Mouse (Mus musculus) heart, adult 9 months (tissue): ENCODE measurements around the gene Fmnl1.

ENCODE experiments used
- DNase-seq, 2 experiments: peaks; one replicate each; pipeline ENCODE4 v3.0.0; 2022; ENCODE audit warnings: low spot score in 2 of 2

Gene Fmnl1

DNA sequence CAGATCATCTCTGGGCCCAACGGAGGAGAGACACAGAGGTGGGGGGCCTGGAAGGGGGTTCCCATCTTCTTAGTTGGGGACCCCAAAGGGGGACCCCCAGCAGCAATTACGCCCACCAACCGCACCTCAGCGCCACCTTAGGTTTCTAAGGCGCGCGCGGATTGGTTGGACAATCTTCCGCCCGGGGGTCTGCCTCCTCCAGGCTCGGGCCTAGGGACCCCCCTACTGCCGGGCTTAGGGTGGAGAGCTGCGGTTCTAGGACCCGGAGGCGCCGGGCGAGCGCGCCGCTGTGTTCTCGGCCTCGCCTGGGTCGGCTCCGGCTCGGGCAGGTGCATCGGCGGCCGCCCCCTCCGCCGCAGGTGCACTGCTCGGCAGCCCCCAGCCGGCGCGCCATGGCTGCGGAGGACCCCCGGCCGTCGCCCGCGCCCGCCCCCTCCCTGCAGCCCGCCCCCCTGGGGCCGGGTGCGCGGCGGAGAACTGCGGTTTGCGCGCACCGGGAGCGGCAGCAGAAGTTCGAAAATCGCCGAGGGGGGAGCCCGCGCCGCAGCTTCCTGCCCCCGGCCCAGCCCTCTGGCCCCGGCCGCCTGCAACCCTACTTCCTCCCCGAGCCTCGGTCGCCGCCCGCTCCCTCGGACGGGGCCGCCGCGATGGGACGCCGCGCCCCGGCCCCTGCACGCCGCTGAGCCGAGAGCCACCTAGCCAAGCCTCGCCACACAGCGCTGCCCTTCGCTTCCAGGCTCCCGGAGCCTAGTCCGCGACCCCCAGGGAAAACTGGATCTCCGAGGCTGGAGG, at the start of gene Fmnl1:
Gene Fmnl1, plus strand, starts transcription at position 614 of the 792 bp plus-strand sequence.
- peak; percentile 52 to 69 for DNase-seq

DNA sequence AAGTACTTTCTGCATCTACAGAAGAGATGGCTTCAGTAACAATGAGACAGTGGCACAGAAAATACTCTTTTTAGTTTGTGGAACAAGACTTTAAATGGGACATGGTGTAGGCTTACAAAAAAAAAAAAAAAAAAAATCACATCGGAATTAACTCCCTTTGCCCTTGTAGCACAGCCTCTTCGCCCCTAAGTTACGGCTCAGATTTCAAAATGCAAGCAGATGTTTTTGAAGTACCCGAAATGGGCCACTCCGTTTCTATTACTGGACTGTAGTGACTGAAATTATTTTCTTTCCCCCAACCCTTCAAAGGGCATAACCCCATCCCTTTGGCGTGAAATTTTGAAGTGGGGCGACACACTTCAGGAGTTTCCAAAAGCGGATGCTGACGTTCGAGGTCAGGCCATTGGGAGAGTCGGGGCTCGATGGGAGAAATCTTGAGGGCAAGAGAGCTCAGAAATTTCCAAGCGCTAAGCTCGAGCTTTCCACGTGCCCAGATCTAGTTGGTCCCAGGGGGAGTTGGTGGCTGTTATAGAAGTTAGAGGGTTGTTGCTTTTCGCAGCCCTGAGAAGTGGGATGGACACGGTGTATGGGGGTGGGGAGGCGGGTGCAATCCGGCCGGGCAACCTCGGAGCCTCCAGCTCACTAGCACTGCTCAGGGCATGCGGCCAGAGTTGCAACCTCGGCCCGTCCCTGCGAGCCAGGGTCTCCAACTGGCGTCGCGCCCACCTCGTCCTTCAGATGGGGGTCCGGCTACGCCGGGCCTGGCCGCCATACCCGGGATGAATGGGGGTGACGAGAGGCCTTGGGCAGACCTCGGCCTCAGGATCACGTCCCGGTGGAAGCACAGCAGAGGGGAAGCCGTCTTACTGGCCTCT, 39.0 kb upstream of the Fmnl1 start, which contains the start of gene Hexim2:
Gene Hexim2, plus strand, starts transcription at position 729 of the 875 bp plus-strand sequence.
- DNase-seq: peak; percentile 68 to 79

DNA sequence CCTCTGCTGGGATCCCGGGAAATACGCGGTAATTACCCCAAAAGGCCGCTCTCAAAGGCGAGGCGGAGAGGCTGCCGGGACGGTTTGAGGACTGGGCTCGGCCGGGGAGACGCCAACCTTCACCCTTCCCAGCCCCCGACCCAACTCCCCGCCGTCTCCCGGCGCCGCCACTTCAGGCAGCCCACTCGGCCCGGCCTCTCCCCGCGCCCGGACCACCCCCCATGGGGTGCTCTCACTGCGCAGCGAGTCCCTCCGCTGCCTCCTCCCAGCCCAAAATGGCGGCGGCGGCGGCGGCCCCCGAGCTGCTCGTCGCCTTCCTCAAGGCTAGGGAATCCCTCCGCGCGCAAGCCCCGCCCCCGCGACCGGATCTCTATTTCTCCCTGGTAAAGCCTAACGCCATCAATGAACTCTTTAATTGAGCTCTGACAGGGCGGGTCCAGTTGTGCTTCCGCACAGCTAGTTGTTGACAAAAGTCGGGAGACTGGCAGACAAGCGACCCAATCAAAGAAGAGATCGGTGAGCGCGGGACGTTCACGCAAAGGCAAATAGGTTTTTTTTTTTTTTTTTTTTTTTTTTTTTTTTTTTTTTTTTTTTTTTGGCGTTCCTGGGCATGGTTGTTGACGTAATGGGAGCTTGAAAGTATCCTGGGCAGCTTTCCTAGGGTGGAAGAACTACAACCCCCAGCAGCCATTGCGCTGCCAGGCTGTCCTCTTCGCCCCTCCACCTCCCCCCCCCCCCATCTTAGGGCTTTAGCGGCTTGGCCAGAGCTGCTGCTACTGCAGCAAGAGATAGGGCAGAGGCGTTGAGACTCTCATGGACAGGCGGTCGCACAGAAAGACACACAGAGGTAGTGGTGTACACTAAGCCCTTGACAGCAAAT, 38.1 kb upstream of the Fmnl1 start:
- peak; percentile 100 for DNase-seq

DNA sequence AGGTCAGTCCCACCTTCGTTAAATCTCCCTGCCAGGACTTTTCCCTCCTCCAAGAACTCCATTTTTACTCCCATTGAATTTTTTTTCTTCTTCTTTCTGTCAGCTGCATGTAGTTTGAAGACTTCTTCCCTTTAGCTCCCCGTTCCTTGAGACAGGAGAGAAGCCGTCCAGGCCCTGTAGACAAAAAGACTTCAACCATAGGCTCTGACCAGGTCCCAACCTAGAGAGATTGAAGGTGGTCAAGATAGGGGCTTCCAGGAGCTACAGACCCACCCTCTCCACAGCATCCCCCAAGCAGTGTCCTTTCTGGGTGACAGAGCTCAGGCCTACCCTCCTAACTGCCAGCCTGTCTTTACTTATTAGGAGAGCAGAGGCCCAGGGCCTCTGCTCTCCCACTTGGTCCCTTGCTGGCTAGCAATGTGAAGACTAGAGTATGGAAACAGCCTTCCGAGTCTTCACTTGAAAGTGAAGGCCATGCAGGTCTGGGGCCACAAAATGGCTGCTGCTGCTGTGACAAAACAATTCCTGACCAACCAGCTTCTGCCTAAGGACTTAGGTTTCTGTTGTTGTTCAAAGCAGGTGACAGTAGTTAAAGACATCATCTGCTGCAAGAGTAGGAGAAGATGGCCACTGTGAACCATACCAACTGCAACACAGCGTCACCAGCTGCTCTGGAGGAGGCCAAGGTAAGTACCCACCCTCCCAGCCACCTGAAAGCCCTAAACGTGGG, 37.3 kb upstream of the Fmnl1 start:
- no peak for DNase-seq

DNA sequence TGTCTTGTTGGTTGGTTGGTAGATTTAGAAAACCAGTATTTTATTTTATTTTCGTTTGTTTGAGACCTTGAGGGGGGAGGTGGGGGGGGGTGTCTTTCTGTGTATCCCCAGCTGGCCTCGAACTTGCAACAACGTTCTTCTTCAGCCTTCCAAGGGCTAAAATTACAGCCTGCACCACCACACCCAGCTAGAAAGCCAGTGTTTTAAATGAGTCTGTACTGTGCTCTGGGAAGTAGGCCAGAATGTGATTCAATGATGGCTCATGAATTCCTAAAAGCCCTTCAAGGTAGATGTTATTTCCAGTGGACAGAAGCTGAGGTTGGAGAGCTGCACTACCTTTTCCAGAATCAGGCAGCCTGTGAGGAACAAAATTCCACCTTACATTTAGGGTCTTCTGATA, 36.7 kb upstream of the Fmnl1 start:
- DNase-seq: no peak

DNA sequence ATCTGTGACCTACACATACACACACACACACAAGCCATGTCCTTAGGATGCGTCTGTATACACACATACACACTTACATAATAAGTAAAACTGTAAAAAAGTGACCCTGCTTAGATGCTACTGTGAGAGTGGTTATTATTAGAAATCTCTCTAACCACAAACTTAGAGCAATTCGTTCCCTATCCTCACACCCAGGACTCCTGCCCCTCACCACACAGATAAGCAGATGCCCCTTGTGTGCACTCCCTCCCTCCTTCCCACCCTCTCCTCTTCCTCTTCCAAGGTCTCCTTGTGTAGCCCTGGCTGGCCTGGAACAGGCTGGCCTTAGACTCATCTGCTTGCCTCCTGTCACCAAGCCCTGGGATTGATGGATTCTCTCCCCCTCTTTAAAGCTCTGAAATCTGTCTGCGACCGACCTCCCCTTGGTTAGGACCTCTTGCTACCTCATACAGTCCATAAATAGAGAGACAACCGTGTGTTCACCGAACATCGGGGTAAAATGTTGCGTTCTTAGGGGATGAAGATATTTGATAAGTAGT, 34.8 kb upstream of the Fmnl1 start:
- no peak for DNase-seq

DNA sequence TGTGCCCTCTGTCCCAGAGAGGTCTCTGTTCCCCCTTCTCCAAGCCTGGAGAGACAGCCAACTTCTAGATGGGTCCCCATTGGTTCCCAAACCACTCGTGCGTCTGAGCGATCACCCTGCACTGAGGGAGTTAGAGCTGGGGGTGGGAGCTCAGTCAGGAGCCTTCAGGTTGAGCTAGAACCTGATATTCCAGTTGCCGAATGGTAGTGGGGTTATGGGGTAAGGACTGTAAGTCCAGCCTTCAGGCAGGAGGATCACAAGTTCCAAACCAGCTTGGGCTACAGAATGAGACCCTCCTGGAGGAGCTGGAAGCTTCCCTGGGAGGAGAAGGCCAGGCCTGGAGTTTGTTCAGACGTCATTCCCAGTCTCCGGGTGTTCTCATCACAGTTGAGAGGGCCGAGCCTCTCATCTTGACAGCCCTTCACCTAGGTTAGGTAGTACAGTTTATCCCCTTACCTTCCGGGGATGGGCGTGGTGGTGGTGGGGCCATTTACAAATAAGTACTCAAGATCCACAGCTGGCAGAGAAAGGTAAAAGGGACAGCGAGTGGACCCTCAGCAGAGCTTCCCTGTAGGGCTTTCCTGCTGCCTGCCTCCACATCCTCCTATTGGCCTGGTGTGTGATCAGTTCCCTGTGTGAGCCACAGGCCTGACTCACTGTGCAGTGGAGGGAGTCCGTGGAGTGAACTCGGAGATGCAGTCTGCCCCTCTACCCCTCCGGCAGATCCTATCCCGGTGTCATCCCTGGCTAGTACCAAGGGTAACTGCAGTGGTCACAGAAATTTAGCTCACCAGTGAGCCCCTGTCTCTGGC, 30.8 kb upstream of the Fmnl1 start:
- no peak for DNase-seq

DNA sequence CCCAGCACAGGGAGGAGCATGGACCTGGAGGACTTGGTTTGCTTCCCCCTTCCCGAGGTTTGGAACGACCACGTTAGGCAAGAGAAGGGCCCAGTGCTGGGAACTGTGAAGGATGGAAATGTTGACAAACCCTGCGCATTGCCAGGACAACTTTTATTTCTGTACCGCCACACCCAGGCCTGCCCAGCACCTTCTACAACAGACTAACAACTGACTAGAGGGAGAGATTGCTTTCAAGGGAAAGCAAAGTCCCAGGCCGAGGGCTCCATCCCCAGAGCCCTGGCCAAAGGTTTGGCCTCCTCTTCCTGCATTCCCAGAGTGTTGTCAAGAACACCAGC, 30.2 kb upstream of the Fmnl1 start:
- no peak for DNase-seq

DNA sequence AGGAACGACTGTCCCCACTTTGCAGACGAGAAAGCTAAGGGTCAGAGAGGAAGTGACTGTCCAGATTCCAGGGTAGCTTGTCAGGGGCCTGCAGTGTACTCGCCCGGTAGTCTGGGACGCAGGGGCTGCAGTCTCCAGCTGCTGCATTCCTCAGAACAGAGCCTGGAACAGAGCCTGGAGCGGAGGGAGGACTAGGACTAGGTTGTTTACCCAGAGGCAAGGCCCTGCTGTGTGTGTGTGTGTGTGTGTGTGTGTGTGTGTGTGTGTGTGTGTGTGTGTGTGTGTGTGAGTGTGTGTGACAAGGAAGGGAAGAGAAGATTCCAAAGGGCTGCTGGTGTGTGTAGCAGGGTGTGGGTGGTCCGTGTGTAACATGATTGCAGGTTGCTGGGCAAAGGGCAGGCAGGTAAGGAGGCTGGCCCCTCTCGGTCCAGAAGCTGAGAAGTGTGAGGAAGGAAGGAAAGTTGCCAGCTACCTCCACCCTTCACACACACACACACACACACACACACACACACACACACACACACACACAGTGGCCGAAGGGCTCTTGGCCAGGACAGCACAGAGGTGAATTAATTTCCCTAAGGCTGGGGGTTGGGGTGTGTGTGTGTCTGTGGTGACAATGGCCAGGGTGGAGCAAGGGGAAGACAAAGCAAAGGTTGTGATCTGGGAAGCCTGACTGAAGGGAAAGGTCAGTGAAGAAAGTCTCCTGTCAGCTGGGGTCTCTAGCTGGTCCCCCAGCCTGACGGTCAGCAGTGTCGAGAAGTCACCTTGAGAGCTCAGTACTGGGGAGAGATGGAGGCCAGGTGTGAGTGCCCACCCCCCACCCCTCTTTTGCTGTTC, 29.6 kb upstream of the Fmnl1 start:
- DNase-seq: peak; percentile 74 to 75

DNA sequence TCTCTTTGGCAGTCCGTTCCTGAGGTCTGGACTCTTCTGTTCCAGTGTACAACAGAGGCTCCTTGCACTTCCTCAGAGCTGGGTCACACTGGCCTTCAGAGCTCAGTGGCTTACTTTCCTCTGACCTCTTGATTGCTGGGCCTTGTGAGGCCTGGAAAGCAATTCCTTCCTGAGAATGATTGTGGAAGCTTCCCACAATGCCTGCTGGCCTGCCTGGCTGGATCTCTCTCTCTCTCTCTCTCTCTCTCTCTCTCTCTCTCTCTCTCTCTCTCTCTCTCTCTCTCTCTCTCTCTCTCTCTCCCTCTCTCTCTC, 29.0 kb upstream of the Fmnl1 start:
- DNase-seq: no peak

DNA sequence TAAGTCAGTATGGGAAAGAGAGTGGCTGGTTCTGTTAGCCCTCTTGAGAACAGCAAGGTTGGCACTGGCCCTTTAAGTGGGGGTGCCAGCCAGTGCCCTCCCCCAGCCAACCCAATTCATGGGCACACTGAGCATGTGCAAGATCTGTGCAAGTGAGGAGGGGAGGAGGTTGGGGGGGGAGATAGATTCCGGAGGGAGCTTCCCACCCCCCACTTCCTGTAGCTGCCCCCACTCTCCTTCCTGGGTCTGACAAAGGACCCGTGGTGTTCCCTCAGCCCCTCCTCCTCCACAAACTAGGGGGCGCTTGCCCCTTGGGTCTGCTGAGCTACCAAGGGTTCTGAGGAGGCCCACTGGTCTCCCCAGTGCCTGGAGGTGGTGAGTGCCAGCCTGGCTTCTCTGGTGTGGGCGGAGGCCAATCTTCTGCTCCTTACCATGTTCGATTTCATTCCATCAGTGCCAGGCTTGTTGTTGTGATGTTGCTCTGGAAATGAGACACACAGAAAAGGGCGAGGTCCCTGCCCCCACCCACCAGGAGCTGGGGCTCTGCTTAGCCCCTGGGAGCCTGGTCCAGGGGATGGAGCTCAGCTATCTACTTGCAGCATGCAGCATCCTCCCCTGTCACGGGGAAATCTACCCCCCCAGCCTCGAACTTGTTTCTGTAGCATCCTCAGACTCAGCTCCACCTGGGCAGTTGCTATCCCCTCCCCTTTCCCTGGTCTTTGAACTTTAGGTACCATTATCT, 28.3 kb upstream of the Fmnl1 start:
- DNase-seq: peak in 1 of 2 experiments; percentile 59

DNA sequence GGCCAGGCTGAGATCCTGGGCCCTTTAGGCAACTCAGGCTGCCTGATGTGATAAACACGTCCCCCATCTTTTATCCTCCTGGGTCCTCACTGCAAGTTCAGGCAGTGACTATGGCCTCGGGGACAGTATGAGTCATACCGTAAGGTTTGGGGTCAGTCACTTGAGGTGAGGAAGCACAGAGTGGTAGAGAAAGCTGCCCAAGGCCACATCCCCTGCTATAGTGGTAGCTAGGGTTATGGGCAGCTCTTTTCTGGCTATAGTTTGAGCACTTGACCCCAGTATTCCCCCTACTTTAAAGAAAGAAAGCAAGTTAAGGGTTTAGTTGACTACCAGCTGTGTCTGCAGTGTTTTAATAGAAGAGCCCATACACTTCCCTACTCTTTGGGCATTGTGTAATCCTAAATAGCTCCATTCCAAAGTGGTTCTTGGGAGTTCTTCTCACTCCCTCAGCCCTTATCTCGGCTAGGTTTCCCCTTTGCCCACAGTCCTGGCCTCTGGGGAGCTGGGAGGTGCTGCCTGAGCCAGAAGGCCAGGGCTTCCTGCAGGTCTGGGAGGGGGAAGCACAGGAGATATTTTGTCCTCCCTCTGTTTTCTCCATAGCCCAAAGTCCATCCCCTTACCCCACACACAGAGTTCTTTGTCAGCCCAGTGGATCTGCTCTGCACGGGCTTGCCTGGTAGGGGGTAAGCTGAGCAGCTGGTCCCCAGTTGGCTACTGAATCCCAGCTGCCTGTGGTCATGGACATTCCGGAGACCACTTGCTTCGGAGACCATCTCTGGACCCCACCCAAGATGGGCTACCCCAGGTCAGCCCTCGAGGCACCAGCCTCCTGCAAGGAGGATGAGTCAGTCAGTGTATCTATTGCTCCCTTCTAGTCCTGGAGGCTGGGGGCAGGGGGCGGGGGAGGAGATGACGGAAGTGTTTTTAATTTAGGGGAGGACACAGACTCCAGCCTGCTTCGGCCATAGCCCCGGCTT, 26.3 kb upstream of the Fmnl1 start:
- no peak for DNase-seq

DNA sequence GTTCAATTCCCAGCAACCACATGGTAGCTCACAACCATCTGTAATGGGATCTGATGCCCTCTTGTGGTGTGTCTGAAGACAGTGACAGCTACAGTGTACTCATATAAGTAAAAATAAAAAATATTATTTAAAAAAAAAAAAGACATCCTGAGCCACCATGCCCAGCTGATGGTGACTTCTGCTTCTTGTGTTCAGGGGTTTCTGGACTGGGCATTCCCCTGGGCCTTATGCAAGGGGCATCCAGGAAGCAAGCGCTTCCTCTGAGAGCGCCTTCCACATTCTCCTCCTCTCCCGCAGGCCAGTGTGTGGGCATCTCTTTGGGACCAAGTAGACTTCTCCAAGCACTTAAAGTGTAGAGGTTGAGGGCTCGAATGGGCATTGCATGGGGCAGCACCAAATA, 24.5 kb upstream of the Fmnl1 start:
- no peak for DNase-seq

DNA sequence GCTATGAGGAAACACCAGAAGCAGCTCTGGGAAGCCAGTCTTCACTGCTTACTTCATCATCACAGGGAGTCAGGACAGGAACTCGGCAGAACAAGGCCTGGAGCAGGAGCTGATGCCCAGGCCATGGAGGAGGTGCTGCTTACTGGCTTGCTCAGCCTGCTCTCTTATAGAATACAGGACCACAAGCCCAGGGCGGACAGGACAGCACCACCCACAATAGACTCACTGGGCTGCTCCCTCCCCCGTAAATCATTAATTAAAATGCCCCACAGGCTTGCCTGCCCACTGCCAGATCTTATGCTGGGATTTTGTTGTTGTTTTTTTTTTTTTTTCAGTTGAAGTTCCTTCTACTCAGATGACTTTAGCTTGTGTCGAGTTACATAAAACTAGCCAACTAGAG, 23.1 kb upstream of the Fmnl1 start:
- no peak for DNase-seq

DNA sequence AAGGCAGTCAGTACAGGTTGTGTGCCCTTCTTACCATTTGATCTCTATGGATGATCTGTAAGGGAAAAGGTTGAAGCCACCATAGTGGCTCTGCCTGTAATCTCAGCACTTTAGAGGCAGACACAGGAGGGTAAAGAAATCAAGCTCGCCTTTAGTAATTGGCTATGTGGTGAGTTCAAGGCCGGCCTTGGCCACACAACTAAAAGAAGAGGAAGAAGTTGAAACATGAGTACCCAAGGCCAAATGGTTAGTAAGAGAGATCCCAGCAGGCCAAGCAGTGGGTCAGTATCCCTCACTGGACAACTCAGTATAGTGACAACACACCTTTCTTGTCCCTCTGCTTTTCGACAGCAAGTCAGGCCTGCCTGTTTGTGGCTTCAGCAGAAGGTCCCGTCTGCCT, 21.1 kb upstream of the Fmnl1 start:
- no peak for DNase-seq

DNA sequence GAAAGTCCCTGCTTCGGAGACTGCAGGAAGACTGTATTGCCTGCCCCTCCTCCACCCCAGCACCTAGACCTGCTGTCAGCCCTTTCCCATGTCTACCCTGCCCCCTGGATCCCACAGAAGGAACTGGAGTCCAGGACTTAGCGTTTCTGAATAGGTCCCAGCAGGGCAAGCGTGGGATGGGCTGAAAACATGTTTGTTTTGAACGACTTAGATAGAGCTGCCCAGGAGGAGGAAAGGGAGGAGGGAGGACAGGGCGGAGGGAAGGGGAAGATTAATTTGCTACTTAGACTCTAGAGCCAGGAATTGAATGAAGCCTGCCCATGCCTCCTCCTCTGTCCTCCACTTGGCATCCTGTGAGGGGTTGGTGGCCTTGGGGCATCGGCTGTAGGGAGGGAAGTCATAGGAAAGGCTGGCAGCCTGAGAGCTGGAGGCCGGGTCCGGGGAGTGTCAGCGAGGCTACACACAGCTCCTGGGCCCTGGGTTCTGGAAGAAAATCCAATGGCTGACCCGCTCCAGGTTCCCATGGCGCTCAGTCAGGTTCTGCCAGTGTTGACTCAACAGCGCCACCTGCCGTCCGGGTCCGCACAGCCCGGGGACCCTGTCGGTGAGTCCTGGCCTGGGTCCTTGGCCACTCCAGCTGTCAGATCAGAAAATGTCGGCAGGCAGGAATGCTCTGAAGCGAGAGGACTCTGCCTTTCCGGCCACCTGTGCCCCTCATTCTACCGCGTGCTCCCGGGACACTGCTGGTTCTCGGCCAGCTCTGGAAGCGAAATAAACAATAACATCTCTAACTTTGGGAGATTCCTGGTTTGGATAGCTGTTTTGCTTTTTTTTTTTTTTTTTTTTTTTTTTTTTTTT, 12.1 kb upstream of the Fmnl1 start:
- peak; percentile 91 to 95 for DNase-seq

DNA sequence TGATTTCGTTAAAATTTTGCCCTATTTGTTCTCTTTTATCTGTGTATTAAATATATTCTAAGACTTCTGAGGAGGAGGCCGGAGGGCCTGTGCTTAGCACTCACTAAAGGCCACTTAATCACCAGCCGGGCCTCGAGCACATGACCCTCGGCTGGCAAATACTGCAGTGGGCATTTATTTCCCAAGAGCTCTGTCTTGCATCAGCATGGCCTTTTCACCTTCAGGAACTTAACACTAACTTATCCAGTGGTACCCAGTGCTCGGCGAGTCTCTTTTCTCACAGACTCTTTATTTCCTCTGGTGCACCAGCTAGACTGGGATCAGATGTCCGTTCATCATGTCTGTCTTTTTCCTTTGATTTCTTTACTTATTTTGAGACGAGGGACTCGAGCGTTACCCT, 10.2 kb upstream of the Fmnl1 start:
- DNase-seq: no peak
